Mouse (Mus musculus) kidney, embryonic 14.5 days (tissue): Measurements from ENCODE around the gene Trappc6b. TPM values are rescaled to one million over a fixed set of nuclear protein-coding genes. Genes with fewer than 3 reads are reported as not detected.

ENCODE experiments used
- ATAC-seq: fragments of 200-750 bp; cut with Nextera tagmentation; 2 replicates; pipeline ENCODE4 v1.8.0; 2017; ENCODE audit warnings: moderate number of reproducible peaks, mild to moderate bottlenecking, moderate TSS enrichment, moderate library complexity; ENCODE audit not compliant: low FRiP score, low TSS enrichment
- H3K27ac ChIP-seq: fragments of 300-500 bp; sonication (generic); 2 replicates; pipeline ENCODE4 v1.5.1; 2014; ENCODE audit warnings: low read depth, mild to moderate bottlenecking, low read length, moderate library complexity, mixed read lengths
- H3K27me3 ChIP-seq: fragments of 300-500 bp; sonication (generic); 2 replicates; pipeline ENCODE4 v1.6.1; 2014; ENCODE audit warnings: mild to moderate bottlenecking, low read length; ENCODE audit not compliant: control insufficient read depth, insufficient read depth
- H3K36me3 ChIP-seq: fragments of 300-500 bp; sonication (generic); 2 replicates; pipeline ENCODE4 v1.6.1; 2014; ENCODE audit warnings: low read length, mixed read lengths; ENCODE audit not compliant: control insufficient read depth, insufficient read depth
- H3K4me1 ChIP-seq: fragments of 300-500 bp; sonication (generic); 2 replicates; pipeline ENCODE4 v1.6.1; 2014; ENCODE audit warnings: low read length, mixed read lengths; ENCODE audit not compliant: control insufficient read depth, insufficient read depth
- H3K4me2 ChIP-seq: fragments of 300-500 bp; sonication (generic); replicated peaks from 2 replicates; pipeline ENCODE4 v1.6.1; 2014; ENCODE audit warnings: low read depth, mild to moderate bottlenecking, low read length
- H3K4me3 ChIP-seq: fragments of 300-500 bp; sonication (generic); 2 replicates; pipeline ENCODE4 v1.5.1; 2014; ENCODE audit warnings: mild to moderate bottlenecking, low read length
- H3K9ac ChIP-seq: fragments of 300-500 bp; sonication (generic); 2 replicates; pipeline ENCODE4 v1.6.1; 2014; ENCODE audit warnings: low read depth, mild to moderate bottlenecking, low read length, moderate library complexity
- H3K9me3 ChIP-seq: fragments of 300-500 bp; sonication (generic); 2 replicates; pipeline ENCODE4 v1.6.1; 2016; ENCODE audit warnings: low read length; ENCODE audit not compliant: control insufficient read depth
- WGBS: fragments of 180-500 bp; shearing (Covaris S2); extraction: QIAGEN DNeasy Blood & Tissue Kit; methylation state at CpG from one replicate; pipeline ENCODE4 v1.1.7; 2014; 5-methylcytosine and 5-hydroxymethylcytosine counted together
- polyA plus RNA-seq: library from polyadenylated mRNA; unstranded; fragments of >200 nt; fragmentation: Nextera tagmentation; extraction: Ambion mirVana; gene quantifications from 2 replicates; pipeline ENCODE4 v1.2.1, GENCODE M21; 2014

Trappc6b gene
- polyA plus RNA-seq, 1 experiment from 2014 or later = 64.7 TPM

DNA sequence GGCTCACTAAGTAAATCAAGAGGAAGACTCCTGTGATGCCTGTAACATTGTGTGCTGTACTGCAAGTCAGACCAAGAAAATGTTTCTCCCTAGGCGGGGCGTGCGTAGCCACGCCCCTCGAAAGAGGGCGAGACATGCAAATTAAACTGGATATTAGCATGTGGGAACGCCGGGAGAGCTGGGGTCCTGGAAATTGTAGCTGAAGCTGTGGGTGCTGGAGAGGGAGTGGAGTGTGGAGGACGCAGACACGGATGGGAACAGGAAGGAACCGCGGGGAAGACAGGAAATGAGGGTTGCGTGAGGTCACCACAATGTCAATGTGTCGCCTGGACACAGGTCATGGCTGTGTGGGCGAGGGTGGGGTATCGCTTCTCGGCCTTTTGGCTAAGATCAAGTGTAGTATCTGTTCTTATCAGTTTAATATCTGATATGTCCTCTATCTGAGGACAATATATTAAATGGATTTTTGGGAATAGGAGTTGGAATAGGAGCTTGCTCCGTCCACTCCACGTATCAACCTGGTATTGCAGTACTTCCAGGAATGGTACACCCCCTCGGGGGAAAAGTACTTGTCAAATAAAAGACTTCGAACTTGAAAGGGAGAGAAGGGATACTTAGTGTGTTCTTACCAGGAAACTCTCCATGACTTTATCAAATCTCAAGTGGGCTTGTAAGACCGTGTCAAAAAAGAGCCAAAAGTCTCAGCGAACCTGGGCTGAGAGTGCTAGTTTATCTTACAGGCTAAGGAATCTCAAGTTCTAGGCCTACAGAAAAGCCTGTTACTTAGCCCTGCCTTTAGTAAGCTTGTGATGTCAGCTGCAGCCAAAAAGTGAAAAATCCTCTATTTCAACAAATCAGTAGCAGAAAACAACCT is 21.1 kb downstream of the Trappc6b start:
- Histone ChIP-seq H3K36me3 (peaks cover 24% of the 10 kb centered on the region), H3K27ac (peak overlapping the region; percentile 85; the same call in 1 of the 2 replicates), H3K27me3 (no peaks in the 10 kb centered on the region), H3K9ac (0 out of 2 replicates have a peak overlapping the region, but pooled peaks have one; percentile 7), H3K4me2 (no peak overlapping the region; the same call in 1 of the 2 replicates), H3K4me1 (no peaks in the 10 kb centered on the region), H3K4me3 (no peak overlapping the region), H3K9me3 (no peaks in the 10 kb centered on the region)
- 5% methylated on average over 23 of the region's 23 CpGs for WGBS
- peak; percentile 90 for ATAC-seq

DNA sequence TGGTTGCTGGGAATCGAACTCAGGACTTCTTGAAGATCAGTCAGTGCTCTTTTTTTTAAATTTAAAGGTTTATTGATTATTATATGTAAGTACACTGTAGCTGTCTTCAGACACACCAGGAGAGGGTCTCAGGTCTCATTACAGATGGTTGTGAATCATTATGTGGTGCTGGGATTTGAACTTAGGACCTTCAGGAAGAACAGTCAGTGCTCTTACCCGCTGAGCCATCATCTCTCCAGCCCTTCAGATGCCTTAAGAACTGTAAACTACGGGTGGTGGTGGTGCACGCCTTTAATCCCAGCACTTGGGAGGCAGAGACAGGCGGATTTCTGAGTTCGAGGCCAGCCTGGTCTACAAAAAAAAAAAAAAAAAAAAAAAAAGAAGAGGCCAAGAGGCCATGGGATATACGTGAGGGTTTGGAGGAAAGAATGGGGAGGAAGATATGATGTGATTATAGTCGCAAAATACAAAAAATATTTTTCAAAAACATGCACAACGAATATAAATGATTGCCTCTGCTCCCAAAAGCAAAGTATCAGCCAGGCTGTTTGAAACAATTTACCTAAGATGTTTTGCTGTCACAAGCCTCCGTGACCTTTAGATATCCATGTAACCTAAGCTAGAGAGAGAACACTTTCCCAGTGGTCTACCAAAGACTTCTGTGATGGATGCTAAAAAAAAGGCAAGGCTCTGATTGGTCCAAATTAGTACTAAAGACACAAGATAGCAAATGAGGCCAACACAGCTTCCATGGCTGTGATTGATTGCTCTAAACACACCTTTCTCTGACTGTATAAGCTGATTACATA is 21.9 kb downstream of the Trappc6b start:
- no peak overlapping the region for H3K4me2 ChIP-seq
- H3K4me1 ChIP-seq = no peaks in the 10 kb centered on the region
- no peak overlapping the region for H3K4me3 ChIP-seq
- H3K27me3 ChIP-seq = no peaks in the 10 kb centered on the region
- H3K27ac ChIP-seq = peak overlapping the region; percentile 85; the same call in 1 of the 2 replicates
- ATAC-seq = no peak; the same call in 1 of the 2 replicates
- no peaks in the 10 kb centered on the region for H3K9me3 ChIP-seq
- peaks cover 16% of the 10 kb centered on the region for H3K36me3 ChIP-seq
- 70% methylated on average over 10 of the region's 10 CpGs for WGBS
- H3K9ac ChIP-seq = no peak overlapping the region

DNA sequence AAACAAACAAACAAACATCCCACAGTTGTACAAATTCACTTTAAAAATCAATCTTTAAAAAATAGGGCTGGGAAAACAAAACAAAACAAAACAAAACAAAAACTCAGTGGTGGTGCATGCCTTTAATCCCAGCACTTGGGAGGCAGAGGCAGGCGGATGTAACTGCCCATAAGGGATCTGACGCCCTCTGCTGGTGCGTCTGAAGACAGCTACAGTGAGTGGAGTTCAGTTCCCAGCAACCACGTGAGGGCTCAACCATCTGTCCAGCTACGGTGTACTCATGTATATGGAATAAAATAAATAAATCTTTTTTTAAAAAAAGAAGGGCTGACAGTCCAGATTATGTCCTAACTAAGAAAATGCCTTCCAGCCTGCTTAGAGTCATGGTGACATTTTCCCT is 29.2 kb downstream of the Trappc6b start:
- 70% methylated on average over 5 of the region's 5 CpGs for WGBS
- ATAC-seq = no peak
- Histone ChIP-seq H3K27me3 (no peaks in the 10 kb centered on the region), H3K4me3 (no peak overlapping the region), H3K27ac (no peak overlapping the region), H3K9me3 (no peaks in the 10 kb centered on the region), H3K4me2 (no peak overlapping the region), H3K36me3 (peaks cover 20% of the 10 kb centered on the region), H3K9ac (no peak overlapping the region), H3K4me1 (no peaks in the 10 kb centered on the region)

DNA sequence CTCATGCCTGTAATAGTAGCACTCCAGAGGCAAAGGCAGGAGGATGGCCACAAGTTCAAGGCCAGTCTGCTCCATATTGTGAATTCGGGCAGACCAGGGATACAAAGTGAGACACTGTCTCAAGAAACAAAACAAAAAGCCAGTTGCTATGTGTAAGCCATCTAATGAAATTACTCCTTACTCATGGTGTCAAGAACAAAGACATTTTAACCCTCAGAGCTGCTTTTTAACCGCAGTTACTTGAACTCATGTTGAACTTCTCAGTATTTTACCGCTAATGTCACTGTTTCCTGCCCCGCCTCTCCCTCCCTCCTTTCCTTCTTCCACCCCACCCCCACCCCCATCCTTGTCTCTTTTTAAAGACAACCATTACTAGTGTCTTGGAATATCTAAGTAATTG is 40.0 kb downstream of the Trappc6b start:
- H3K4me2 ChIP-seq = no peak overlapping the region
- no peaks in the 10 kb centered on the region for H3K9me3 ChIP-seq
- ATAC-seq = no peak
- H3K36me3 ChIP-seq = peaks cover 65% of the 10 kb centered on the region
- no peak overlapping the region for H3K9ac ChIP-seq
- H3K27ac ChIP-seq = no peak overlapping the region
- H3K4me1 ChIP-seq = no peaks in the 10 kb centered on the region
- H3K4me3 ChIP-seq = no peak overlapping the region
- whole genome bisulfite sequencing = 74% methylated on average over 4 of the region's 4 CpGs
- no peaks in the 10 kb centered on the region for H3K27me3 ChIP-seq

DNA sequence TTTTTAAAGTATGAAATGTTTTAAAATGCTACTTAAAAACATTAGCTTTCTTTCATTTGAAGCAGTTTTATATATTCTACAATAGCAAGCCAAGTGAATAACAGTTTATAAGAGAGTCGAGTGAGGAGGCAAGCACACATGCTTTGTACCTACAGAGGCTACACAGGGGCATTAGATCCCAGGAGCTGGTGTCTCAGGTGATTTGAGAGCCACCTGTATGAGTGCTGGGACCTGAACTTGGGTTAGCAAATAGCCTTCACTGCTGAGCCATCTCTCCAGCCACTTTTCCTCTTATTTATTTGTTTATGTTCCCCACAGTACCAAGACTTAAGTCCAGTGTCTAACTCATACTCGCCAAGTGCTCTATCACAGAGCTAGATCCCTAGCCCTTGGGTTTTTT is 41.4 kb downstream of the Trappc6b start:
- no peaks in the 10 kb centered on the region for H3K27me3 ChIP-seq
- H3K9me3 ChIP-seq = no peaks in the 10 kb centered on the region
- H3K4me2 ChIP-seq = no peak overlapping the region
- no peak overlapping the region for H3K9ac ChIP-seq
- no peak overlapping the region for H3K4me3 ChIP-seq
- WGBS = 90% methylated on average over 2 of the region's 2 CpGs
- peaks cover 54% of the 10 kb centered on the region for H3K36me3 ChIP-seq
- H3K27ac ChIP-seq = no peak overlapping the region
- H3K4me1 ChIP-seq = no peaks in the 10 kb centered on the region
- ATAC-seq = no peak

DNA sequence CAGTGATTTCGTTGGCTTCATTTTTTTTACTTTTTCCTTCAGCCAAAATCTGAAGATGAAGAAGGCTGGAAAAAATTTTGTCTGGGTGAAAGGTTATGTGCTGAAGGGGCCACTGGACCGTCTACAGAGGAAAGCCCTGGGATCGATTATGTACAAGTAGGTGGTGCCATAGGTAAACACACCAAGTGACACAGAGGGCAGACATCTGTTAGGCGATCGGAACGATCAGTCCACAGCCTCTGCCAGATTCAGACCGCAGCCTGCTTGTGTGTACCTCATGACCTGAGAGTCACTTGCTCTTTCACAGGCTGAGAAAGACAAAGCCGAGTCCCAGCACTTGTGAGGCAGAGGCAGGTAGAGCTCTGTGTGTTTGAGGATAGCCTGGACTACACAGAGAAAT is 43.3 kb downstream of the Trappc6b start:
- WGBS = 89% methylated on average over 8 of the region's 8 CpGs
- Histone ChIP-seq H3K27ac (no peak overlapping the region), H3K4me2 (no peak overlapping the region), H3K4me3 (no peak overlapping the region), H3K4me1 (no peaks in the 10 kb centered on the region), H3K27me3 (no peaks in the 10 kb centered on the region), H3K36me3 (peaks cover 40% of the 10 kb centered on the region; the same call in 1 of the 2 replicates), H3K9ac (no peak overlapping the region), H3K9me3 (no peaks in the 10 kb centered on the region)
- ATAC-seq = no peak

DNA sequence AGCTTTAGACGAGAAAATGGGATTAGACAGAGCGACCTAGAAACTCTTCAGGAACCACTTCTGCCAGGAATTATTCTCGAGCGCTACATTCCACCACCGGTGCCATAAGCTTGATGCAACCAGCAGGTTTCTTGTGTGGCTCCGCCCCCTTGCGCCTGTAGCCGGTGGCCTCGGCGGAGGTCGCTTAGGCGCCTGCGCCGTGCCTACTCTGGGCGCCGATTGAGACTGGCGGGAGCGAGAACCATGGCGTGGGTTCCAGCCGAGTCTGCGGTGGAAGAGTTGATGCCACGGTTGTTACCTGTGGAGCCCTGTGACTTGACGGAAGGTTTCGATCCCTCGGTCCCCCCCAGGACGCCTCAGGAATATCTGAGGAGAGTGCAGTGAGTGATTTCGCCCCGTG is 48.0 kb downstream of the Trappc6b start, which contains the start of gene Gemin2:
TSS of gene Gemin2 (plus strand) at position 160 of the 400 bp plus-strand sequence.
- peak within 1 kb of the TSS; percentile 86 for H3K4me3 ChIP-seq
- ATAC-seq = peak; percentile 77
- H3K4me2 ChIP-seq = peak within 1 kb of the TSS; percentile 78
- H3K4me1 ChIP-seq = peaks cover 24% of the 10 kb centered on the region; the same call in 1 of the 2 replicates
- WGBS = 0% methylated on average over 28 of the region's 28 CpGs
- peak within 1 kb of the TSS; percentile 78 for H3K27ac ChIP-seq
- H3K27me3 ChIP-seq = no peaks in the 10 kb centered on the region
- H3K9ac ChIP-seq = peak within 1 kb of the TSS; percentile 74
- H3K9me3 ChIP-seq = no peaks in the 10 kb centered on the region
- peaks cover 5% of the 10 kb centered on the region; the same call in 1 of the 2 replicates for H3K36me3 ChIP-seq

DNA sequence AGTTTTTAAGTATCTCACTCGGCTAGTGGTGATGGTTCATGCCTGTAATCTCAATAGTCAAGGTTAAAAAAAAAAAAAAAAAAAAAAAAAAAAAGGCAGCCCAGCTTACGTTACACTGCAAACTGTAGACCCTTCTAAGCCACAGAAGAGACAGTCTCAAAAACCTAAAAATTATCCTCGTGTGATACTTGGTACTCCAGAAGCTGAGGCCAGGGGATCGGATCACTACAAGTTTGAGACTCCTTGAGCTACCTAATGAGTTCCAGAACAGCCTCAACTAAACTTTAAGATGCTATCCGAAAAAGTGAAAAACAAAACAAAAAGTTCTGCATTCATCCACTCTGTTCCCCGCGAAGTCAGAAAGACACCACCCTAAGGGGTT is 48.6 kb downstream of the Trappc6b start:
- H3K36me3 ChIP-seq = no peaks in the 10 kb centered on the region; the same call in 1 of the 2 replicates
- H3K4me1 ChIP-seq = peaks cover 29% of the 10 kb centered on the region; the same call in 1 of the 2 replicates
- H3K4me3 ChIP-seq = peak overlapping the region; percentile 86
- ATAC-seq = no peak
- H3K9ac ChIP-seq = peak overlapping the region; percentile 74; the same call in 1 of the 2 replicates
- no peaks in the 10 kb centered on the region for H3K27me3 ChIP-seq
- WGBS = 2% methylated on average over 7 of the region's 7 CpGs
- peak overlapping the region; percentile 32 for H3K27ac ChIP-seq
- no peaks in the 10 kb centered on the region for H3K9me3 ChIP-seq
- H3K4me2 ChIP-seq = peak overlapping the region; percentile 78
